Mouse (Mus musculus) heart, adult 2 months (tissue): Measurements from ENCODE around the gene Ifrd2.

Source experiments
- CTCF ChIP-seq: fragments of 200-600 bp; IDR thresholded peaks from 2 replicates; pipeline ENCODE4 v1.8.1; 2022; ENCODE audit warnings: antibody characterized with exemption, mild to moderate bottlenecking, moderate library complexity
- EP300 ChIP-seq: fragments of 200-500 bp; IDR thresholded peaks from 2 replicates; pipeline ENCODE4 v1.6.1; 2011; ENCODE audit warnings: low read depth, low read length, control low read depth; ENCODE audit not compliant: insufficient read depth
- POLR2A ChIP-seq: fragments of 200-500 bp; IDR thresholded peaks from 2 replicates; pipeline ENCODE4 v1.6.1; 2011; ENCODE audit warnings: mild to moderate bottlenecking, low read depth, low read length, control low read depth; ENCODE audit not compliant: insufficient read depth

DNA sequence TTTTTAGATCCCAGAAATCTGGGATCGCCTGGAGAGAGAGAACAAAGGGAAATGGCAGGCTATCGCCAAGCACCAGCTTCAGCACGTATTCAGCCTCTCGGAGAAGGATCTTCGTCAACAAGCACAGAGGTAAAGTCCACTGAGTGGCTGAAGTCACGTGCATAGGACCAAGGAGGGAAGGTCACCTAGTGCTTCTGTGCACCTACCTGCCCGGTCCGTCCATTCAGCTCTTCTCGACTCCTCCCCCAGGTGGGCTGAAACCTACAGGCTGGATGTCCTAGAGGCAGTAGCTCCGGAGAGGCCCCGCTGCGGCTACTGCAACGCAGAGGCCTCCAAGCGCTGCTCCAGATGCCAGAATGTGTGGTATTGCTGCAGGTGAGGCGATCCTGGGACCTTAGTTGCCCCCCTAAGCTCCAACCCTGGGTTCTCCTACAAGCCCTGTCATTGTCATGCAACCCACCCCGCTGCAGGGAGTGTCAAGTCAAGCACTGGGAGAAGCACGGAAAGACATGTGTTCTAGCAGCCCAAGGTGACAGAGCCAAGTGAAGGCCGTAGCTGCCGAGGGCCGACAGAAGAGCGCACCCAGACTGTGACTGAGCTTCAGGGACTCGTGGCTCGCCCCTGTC, 36.8 kb upstream of the Ifrd2 start:
- no peak for TF ChIP-seq CTCF
- no peak for TF ChIP-seq POLR2A
- no peak for TF ChIP-seq EP300
